Mouse (Mus musculus) brain, embryonic 14.5 days (tissue): ENCODE measurements around the gene Dpy19l3.

Experiments
- CTCF ChIP-seq: fragments of 200-500 bp; IDR thresholded peaks from 2 replicates; pipeline ENCODE4 v1.5.1; 2012; ENCODE audit warnings: inconsistent platforms, mild to moderate bottlenecking, moderate library complexity, borderline replicate concordance; ENCODE audit not compliant: insufficient read depth, insufficient read length; ENCODE audit errors: extremely low read depth
- POLR2A ChIP-seq: fragments of 200-500 bp; IDR thresholded peaks from 2 replicates; pipeline ENCODE4 v1.6.1; 2012; ENCODE audit warnings: mild to moderate bottlenecking, inconsistent platforms, borderline replicate concordance; ENCODE audit not compliant: poor library complexity, insufficient read depth, insufficient read length, severe bottlenecking; ENCODE audit errors: extremely low read depth

GRCm38 (mm10) chr7:35683409-35684122 is 70.7 kb downstream of the Dpy19l3 start:
- no peak for TF ChIP-seq POLR2A
- no peak for TF ChIP-seq CTCF
